Mouse (Mus musculus): ENCODE results near the gene Ssmem1. TPM values are rescaled to one million over a fixed set of nuclear protein-coding genes. Genes with fewer than 3 reads are reported as not detected.

The Ssmem1 gene
- total and polyA plus RNA-seq, 2 experiments from 2014 or later, result 0.26 to 0.39 TPM

GRCm38 (mm10) chr6:30547274-30547645, 37.6 kb downstream of the Ssmem1 start:
- WGBS, result 0% methylated on average over 14 of the region's 17 CpGs
- H3K27me3 ChIP-seq (ENCODE audit: insufficient read depth, low read length), result no peaks in the 10 kb centered on the region
- no peaks in the 10 kb centered on the region for H3K9me3 ChIP-seq (ENCODE audit: low read length)
- H3K36me3 ChIP-seq (ENCODE audit: insufficient read depth, low read length), result no peaks in the 10 kb centered on the region
- peaks cover 12% of the 10 kb centered on the region; the same call in 1 of the 2 replicates for H3K4me1 ChIP-seq (ENCODE audit: insufficient read depth, low read length)
- H3K4me2 ChIP-seq (ENCODE audit: low read depth, low read length), result peak overlapping the region; percentile 62
- peak overlapping the region; percentile 24 for H3K4me3 ChIP-seq (ENCODE audit: low read length)
- peak overlapping the region; percentile 88 for H3K27ac ChIP-seq
- peak; percentile 83 for DNase-seq (ENCODE audit: low spot score)
- ATAC-seq, result peak; percentile 62
- TF ChIP-seq CTCF (IDR thresholded peaks at IDR 0.05; ENCODE audit: low read depth), result no peak
- H3K9ac ChIP-seq (replicated peaks; ENCODE audit: low read length), result peak overlapping the region; percentile 59

GRCm38 (mm10) chr6:30547656-30548306, 38.1 kb downstream of the Ssmem1 start:
- H3K27ac ChIP-seq, result peak overlapping the region; percentile 41; the same call in 1 of the 2 replicates
- H3K4me1 ChIP-seq (ENCODE audit: insufficient read depth, low read length), result peaks cover 16% of the 10 kb centered on the region
- no peaks in the 10 kb centered on the region for H3K9me3 ChIP-seq (ENCODE audit: low read length)
- ATAC-seq (no peak), DNase-seq (ENCODE audit: low spot score) (no peak)
- H3K27me3 ChIP-seq (ENCODE audit: insufficient read depth, low read length), result no peaks in the 10 kb centered on the region
- H3K9ac ChIP-seq (replicated peaks; ENCODE audit: low read length), result no peak overlapping the region
- H3K36me3 ChIP-seq (ENCODE audit: insufficient read depth, low read length), result no peaks in the 10 kb centered on the region
- peak overlapping the region; percentile 24; the same call in 1 of the 2 replicates for H3K4me3 ChIP-seq (ENCODE audit: low read length)
- 27% methylated on average over 9 of the region's 9 CpGs for WGBS
- H3K4me2 ChIP-seq (ENCODE audit: low read depth, low read length), result peak overlapping the region; percentile 62
- TF ChIP-seq CTCF (IDR thresholded peaks at IDR 0.05; ENCODE audit: low read depth), result no peak

GRCm38 (mm10) chr6:30549231-30549761, 39.6 kb downstream of the Ssmem1 start:
- no peaks in the 10 kb centered on the region for H3K36me3 ChIP-seq (ENCODE audit: insufficient read depth, low read length)
- no peaks in the 10 kb centered on the region for H3K9me3 ChIP-seq (ENCODE audit: low read length)
- H3K4me3 ChIP-seq (ENCODE audit: low read length), result no peak overlapping the region
- no peak overlapping the region for H3K9ac ChIP-seq (replicated peaks; ENCODE audit: low read length)
- no peak for TF ChIP-seq CTCF (IDR thresholded peaks at IDR 0.05; ENCODE audit: low read depth)
- no peaks in the 10 kb centered on the region for H3K27me3 ChIP-seq (ENCODE audit: insufficient read depth, low read length)
- no peak for ATAC-seq
- H3K4me1 ChIP-seq (ENCODE audit: insufficient read depth, low read length), result peaks cover 13% of the 10 kb centered on the region
- DNase-seq (ENCODE audit: low spot score), result peak; percentile 38
- no peak overlapping the region for H3K4me2 ChIP-seq (ENCODE audit: low read depth, low read length)
- peak overlapping the region; percentile 41; the same call in 1 of the 2 replicates for H3K27ac ChIP-seq
- 32% methylated on average over 15 of the region's 15 CpGs for WGBS

- H3K9me3 ChIP-seq (ENCODE audit: low read length), result no peaks in the 10 kb centered on the region
- no peak for TF ChIP-seq CTCF (IDR thresholded peaks at IDR 0.05; ENCODE audit: low read depth)
- H3K27ac ChIP-seq, result no peak overlapping the region
- peaks cover 13% of the 10 kb centered on the region for H3K4me1 ChIP-seq (ENCODE audit: insufficient read depth, low read length)
- H3K36me3 ChIP-seq (ENCODE audit: insufficient read depth, low read length), result no peaks in the 10 kb centered on the region
- no peaks in the 10 kb centered on the region for H3K27me3 ChIP-seq (ENCODE audit: insufficient read depth, low read length)
- no peak overlapping the region for H3K4me3 ChIP-seq (ENCODE audit: low read length)
- ATAC-seq (no peak), DNase-seq (ENCODE audit: low spot score) (no peak)
- 48% methylated on average over 7 of the region's 7 CpGs for WGBS
- no peak overlapping the region for H3K9ac ChIP-seq (replicated peaks; ENCODE audit: low read length)
- H3K4me2 ChIP-seq (ENCODE audit: low read depth, low read length), result no peak overlapping the region
Measured at GRCm38 (mm10) chr6:30550496-30551192, 41.0 kb downstream of the Ssmem1 start.

GRCm38 (mm10) chr6:30551193-30551515, 41.5 kb downstream of the Ssmem1 start:
- Histone ChIP-seq H3K9me3 (ENCODE audit: low read length) (no peaks in the 10 kb centered on the region), H3K4me3 (ENCODE audit: low read length) (no peak overlapping the region), H3K4me2 (ENCODE audit: low read depth, low read length) (no peak overlapping the region), H3K27ac (peak overlapping the region; percentile 65; the same call in 1 of the 2 replicates), H3K4me1 (ENCODE audit: insufficient read depth, low read length) (peaks cover 13% of the 10 kb centered on the region), H3K9ac (replicated peaks; ENCODE audit: low read length) (no peak overlapping the region), H3K27me3 (ENCODE audit: insufficient read depth, low read length) (no peaks in the 10 kb centered on the region), H3K36me3 (ENCODE audit: insufficient read depth, low read length) (no peaks in the 10 kb centered on the region)
- TF ChIP-seq CTCF (IDR thresholded peaks at IDR 0.05; ENCODE audit: low read depth), result no peak
- DNase-seq (ENCODE audit: low spot score) (no peak), ATAC-seq (no peak)

- Histone ChIP-seq H3K4me3 (ENCODE audit: low read length) (peak overlapping the region; percentile 23), H3K4me1 (ENCODE audit: insufficient read depth, low read length) (peaks cover 7% of the 10 kb centered on the region), H3K27me3 (ENCODE audit: insufficient read depth, low read length) (no peaks in the 10 kb centered on the region), H3K27ac (peak overlapping the region; percentile 65), H3K4me2 (ENCODE audit: low read depth, low read length) (peak overlapping the region; percentile 54), H3K9me3 (ENCODE audit: low read length) (no peaks in the 10 kb centered on the region), H3K36me3 (ENCODE audit: insufficient read depth, low read length) (no peaks in the 10 kb centered on the region), H3K9ac (replicated peaks; ENCODE audit: low read length) (peak overlapping the region; percentile 43)
- peak; percentile 56 for TF ChIP-seq CTCF (IDR thresholded peaks at IDR 0.05; ENCODE audit: low read depth)
- peak; percentile 92 for DNase-seq (ENCODE audit: low spot score)
- peak; percentile 88 for ATAC-seq
- 15% methylated on average over 23 of the region's 23 CpGs for WGBS
Measured at GRCm38 (mm10) chr6:30551644-30552580, 42.3 kb downstream of the Ssmem1 start.
